Mouse (Mus musculus) MEL (cell line): Measurements from ENCODE around the gene Cdhr4. TPM values are rescaled to one million over a fixed set of nuclear protein-coding genes. Genes with fewer than 3 reads are reported as not detected.

ENCODE experiments used
- DNase-seq: peaks from one replicate; pipeline ENCODE4 v3.0.0; 2011; ENCODE audit warnings: low read depth, low spot score
- H3K27ac ChIP-seq: 2 replicates; pipeline ENCODE4 v1.5.1; 2012; ENCODE audit warnings: low read depth, mild to moderate bottlenecking, control low read depth, low read length, moderate library complexity; ENCODE audit not compliant: control insufficient read depth
- H3K27me3 ChIP-seq, 2 experiments: fragments of 150-350 bp in 1 of 2; sonication (generic) in 1 of 2; 2 replicates each; pipeline ENCODE4 v1.6.1; 2012; ENCODE audit warnings: low read length in 2 of 2, mild to moderate bottlenecking in 2 of 2, improper control_type of control experiment in 1 of 2, moderate library complexity in 1 of 2; ENCODE audit not compliant: insufficient read depth in 2 of 2, control insufficient read depth in 1 of 2
- H3K36me3 ChIP-seq, 2 experiments: 2 replicates each; pipeline ENCODE4 v1.6.1; 2012 to 2014; ENCODE audit warnings: low read length in 2 of 2, improper control_type of control experiment in 1 of 2, inconsistent platforms in 1 of 2, mild to moderate bottlenecking in 1 of 2; ENCODE audit not compliant: insufficient read depth in 2 of 2, control insufficient read depth in 1 of 2
- H3K4me1 ChIP-seq, 2 experiments: fragments of 150-350 bp in 1 of 2; sonication (generic) in 1 of 2; 2 replicates each; pipeline ENCODE4 v1.6.1; 2012; ENCODE audit warnings: low read length in 2 of 2, improper control_type of control experiment in 1 of 2, mild to moderate bottlenecking in 1 of 2; ENCODE audit not compliant: insufficient read depth in 2 of 2, control insufficient read depth in 1 of 2
- H3K4me3 ChIP-seq, 2 experiments: fragments of 150-350 bp in 1 of 2; sonication (generic) in 1 of 2; 2 replicates each; pipeline ENCODE4 v1.5.1; 2012; ENCODE audit warnings: low read depth in 2 of 2, low read length in 2 of 2, mild to moderate bottlenecking in 2 of 2, moderate library complexity in 2 of 2, control low read depth in 1 of 2, improper control_type of control experiment in 1 of 2; ENCODE audit not compliant: control insufficient read depth in 1 of 2, insufficient read depth in 1 of 2
- H3K79me2 ChIP-seq: 2 replicates; pipeline ENCODE4 v1.6.1; 2012; ENCODE audit warnings: mild to moderate bottlenecking, low read length, moderate library complexity; ENCODE audit not compliant: control insufficient read depth, poor library complexity, insufficient read depth
- H3K9ac ChIP-seq: 2 replicates; pipeline ENCODE4 v1.6.1; 2012; ENCODE audit warnings: low read depth, mild to moderate bottlenecking, control low read depth, low read length, moderate library complexity; ENCODE audit not compliant: control insufficient read depth, poor library complexity, severe bottlenecking
- H3K9me3 ChIP-seq: fragments of 150-350 bp; sonication (generic); replicated peaks from 2 replicates; pipeline ENCODE4 v1.6.1; 2012; ENCODE audit warnings: mild to moderate bottlenecking, low read length, improper control_type of control experiment, moderate library complexity; ENCODE audit not compliant: insufficient read depth
- BHLHE40 ChIP-seq: IDR thresholded peaks from 2 replicates; pipeline ENCODE4 v1.6.1; 2012; ENCODE audit warnings: low read depth, mild to moderate bottlenecking, inconsistent platforms, low read length, improper control_type of control experiment, borderline replicate concordance
- CHD1 ChIP-seq: IDR thresholded peaks from 2 replicates; pipeline ENCODE4 v1.6.1; 2012; ENCODE audit warnings: low read depth, mild to moderate bottlenecking, inconsistent platforms, low read length, improper control_type of control experiment
- CHD2 ChIP-seq: IDR thresholded peaks from 2 replicates; pipeline ENCODE4 v1.6.1; 2011; ENCODE audit warnings: low read length, improper control_type of control experiment
- CTCF ChIP-seq, 3 experiments: IDR thresholded peaks in 2 of 3; conservative IDR thresholded peaks in 1 of 3; 2 replicates each; pipeline ENCODE4 v1.5.1; 2011 to 2012; ENCODE audit warnings: low read length in 3 of 3, low read depth in 2 of 3, mild to moderate bottlenecking in 2 of 3, improper control_type of control experiment in 1 of 3, inconsistent platforms in 1 of 3, mixed read lengths in 1 of 3, moderate library complexity in 1 of 3; ENCODE audit not compliant: control insufficient read depth in 1 of 3, insufficient read depth in 1 of 3, poor library complexity in 1 of 3, severe bottlenecking in 1 of 3
- E2F4 ChIP-seq: IDR thresholded peaks from 2 replicates; pipeline ENCODE4 v1.6.1; 2011; ENCODE audit warnings: low read depth, low read length, improper control_type of control experiment, borderline replicate concordance
- ETS1 ChIP-seq: IDR thresholded peaks from 2 replicates; pipeline ENCODE4 v1.6.1; 2012; ENCODE audit warnings: low read depth, mild to moderate bottlenecking, inconsistent platforms, low read length, improper control_type of control experiment, moderate library complexity
- GABPA ChIP-seq: IDR thresholded peaks from 2 replicates; pipeline ENCODE4 v1.6.1; 2012; ENCODE audit warnings: low read depth, mild to moderate bottlenecking, inconsistent platforms, low read length, improper control_type of control experiment, moderate library complexity
- GATA1 ChIP-seq: IDR thresholded peaks from 2 replicates; pipeline ENCODE4 v1.6.1; 2011; ENCODE audit warnings: low read depth, low read length, improper control_type of control experiment
- JUND ChIP-seq: IDR thresholded peaks from 2 replicates; pipeline ENCODE4 v1.6.1; 2011; ENCODE audit warnings: low read depth, mild to moderate bottlenecking, improper control_type of control experiment, low read length
- KAT2A ChIP-seq: conservative IDR thresholded peaks from 2 replicates; pipeline ENCODE4 v1.6.1; 2012; ENCODE audit warnings: low read depth, low read length, improper control_type of control experiment, inconsistent platforms
- MAFK ChIP-seq: IDR thresholded peaks from 2 replicates; pipeline ENCODE4 v1.6.1; 2011; ENCODE audit warnings: low read depth, mild to moderate bottlenecking, low read length, improper control_type of control experiment, borderline replicate concordance
- MAX ChIP-seq: IDR thresholded peaks from 2 replicates; pipeline ENCODE4 v1.6.1; 2011; ENCODE audit warnings: low read length, improper control_type of control experiment
- MAZ ChIP-seq: IDR thresholded peaks from 2 replicates; pipeline ENCODE4 v1.6.1; 2012; ENCODE audit warnings: low read depth, mild to moderate bottlenecking, inconsistent platforms, low read length, improper control_type of control experiment
- MEF2A ChIP-seq: IDR thresholded peaks from 2 replicates; pipeline ENCODE4 v1.6.1; 2014; ENCODE audit warnings: low read depth, mild to moderate bottlenecking, inconsistent platforms, low read length, improper control_type of control experiment; ENCODE audit not compliant: poor library complexity, insufficient replicate concordance, severe bottlenecking; ENCODE audit errors: extremely low read depth
- MXI1 ChIP-seq: IDR thresholded peaks from 2 replicates; pipeline ENCODE4 v1.6.1; 2011; ENCODE audit warnings: mild to moderate bottlenecking, low read depth, low read length, improper control_type of control experiment
- MYB ChIP-seq: IDR thresholded peaks from 2 replicates; pipeline ENCODE4 v1.6.1; 2011; ENCODE audit warnings: mild to moderate bottlenecking, low read depth, low read length, improper control_type of control experiment
- MYC ChIP-seq: IDR thresholded peaks from 2 replicates; pipeline ENCODE4 v1.6.1; 2011; ENCODE audit warnings: low read depth, mild to moderate bottlenecking, low read length, improper control_type of control experiment, moderate library complexity
- NELFE ChIP-seq: IDR thresholded peaks from 2 replicates; pipeline ENCODE4 v1.6.1; 2011; ENCODE audit warnings: low read depth, low read length, improper control_type of control experiment
- NRF1 ChIP-seq: IDR thresholded peaks from 2 replicates; pipeline ENCODE4 v1.6.1; 2014; ENCODE audit warnings: low read depth, mild to moderate bottlenecking, inconsistent platforms, low read length, improper control_type of control experiment, moderate library complexity; ENCODE audit not compliant: poor library complexity, insufficient read depth, severe bottlenecking
- POLR2A ChIP-seq, 2 experiments: IDR thresholded peaks; 2 replicates each; pipeline ENCODE4 v1.6.1; 2011 to 2012; ENCODE audit warnings: low read length in 2 of 2, mild to moderate bottlenecking in 2 of 2, control low read depth in 1 of 2, improper control_type of control experiment in 1 of 2, low read depth in 1 of 2, moderate library complexity in 1 of 2; ENCODE audit not compliant: control insufficient read depth in 1 of 2, insufficient read depth in 1 of 2, poor library complexity in 1 of 2
- POLR2AphosphoS2 ChIP-seq: IDR thresholded peaks from 2 replicates; pipeline ENCODE4 v1.6.1; 2011; ENCODE audit warnings: low read length, improper control_type of control experiment
- POLR2AphosphoS5 ChIP-seq: IDR thresholded peaks from 2 replicates; pipeline ENCODE4 v1.6.1; 2012; ENCODE audit warnings: low read depth, borderline replicate concordance, mild to moderate bottlenecking, inconsistent platforms, low read length, moderate library complexity, mixed read lengths
- RAD21 ChIP-seq: IDR thresholded peaks from 2 replicates; pipeline ENCODE4 v1.6.1; 2011; ENCODE audit warnings: mild to moderate bottlenecking, low read depth, low read length, improper control_type of control experiment
- RCOR1 ChIP-seq: IDR thresholded peaks from 2 replicates; pipeline ENCODE4 v1.6.1; 2012; ENCODE audit warnings: low read depth, mild to moderate bottlenecking, inconsistent platforms, low read length, improper control_type of control experiment
- SMC3 ChIP-seq: IDR thresholded peaks from 2 replicates; pipeline ENCODE4 v1.6.1; 2011; ENCODE audit warnings: low read depth, low read length, improper control_type of control experiment
- TBP ChIP-seq: IDR thresholded peaks from 2 replicates; pipeline ENCODE4 v1.8.0; 2011; ENCODE audit warnings: low read depth, low read length, improper control_type of control experiment
- TCF12 ChIP-seq: IDR thresholded peaks from 2 replicates; pipeline ENCODE4 v1.6.1; 2014; ENCODE audit warnings: low read depth, mild to moderate bottlenecking, inconsistent platforms, low read length, improper control_type of control experiment, moderate library complexity
- UBTF ChIP-seq: IDR thresholded peaks from 2 replicates; pipeline ENCODE4 v1.6.1; 2012; ENCODE audit warnings: low read depth, mild to moderate bottlenecking, inconsistent platforms, low read length, improper control_type of control experiment, moderate library complexity, borderline replicate concordance; ENCODE audit not compliant: insufficient read depth
- USF1 ChIP-seq: IDR thresholded peaks from 2 replicates; pipeline ENCODE4 v1.6.1; 2014; ENCODE audit warnings: low read depth, mild to moderate bottlenecking, inconsistent platforms, low read length, improper control_type of control experiment, moderate library complexity
- USF2 ChIP-seq, 2 experiments: IDR thresholded peaks; 2 replicates each; pipeline ENCODE4 v1.6.1; 2011 to 2012; ENCODE audit warnings: improper control_type of control experiment in 2 of 2, low read length in 2 of 2, borderline replicate concordance in 1 of 2, inconsistent platforms in 1 of 2, low read depth in 1 of 2, mild to moderate bottlenecking in 1 of 2; ENCODE audit not compliant: insufficient read depth in 1 of 2
- ZC3H11A ChIP-seq: IDR thresholded peaks from 2 replicates; pipeline ENCODE4 v1.6.1; 2012; ENCODE audit warnings: low read depth, mild to moderate bottlenecking, inconsistent platforms, low read length, improper control_type of control experiment
- ZKSCAN1 ChIP-seq: IDR thresholded peaks from 2 replicates; pipeline ENCODE4 v1.6.1; 2012; ENCODE audit warnings: low read depth, mild to moderate bottlenecking, inconsistent platforms, low read length, improper control_type of control experiment, moderate library complexity
- ZMIZ1 ChIP-seq: IDR thresholded peaks from 2 replicates; pipeline ENCODE4 v1.6.1; 2012; ENCODE audit warnings: low read depth, mild to moderate bottlenecking, inconsistent platforms, low read length, improper control_type of control experiment, moderate library complexity
- ZNF384 ChIP-seq: IDR thresholded peaks from 2 replicates; pipeline ENCODE4 v1.6.1; 2012; ENCODE audit warnings: low read depth, mild to moderate bottlenecking, inconsistent platforms, low read length, improper control_type of control experiment
- polyA plus RNA-seq, 2 experiments: library from polyadenylated mRNA; stranded (reverse) in 1 of 2; unstranded in 1 of 2; fragments of >175 nt in 1 of 2; fragments of >200 nt in 1 of 2; gene quantifications; 2 replicates each; pipeline versions ENCODE4 v1.2.1 to v1.2.4; 2012; ENCODE audit warnings: low replicate concordance in 2 of 2, low read depth in 1 of 2; ENCODE audit not compliant: insufficient read length in 2 of 2, insufficient read depth in 1 of 2, missing spikeins in 1 of 2
- total RNA-seq: library from RNA; depleted of rRNA; stranded (reverse); fragments of 300-350 nt; gene quantifications from 2 replicates; pipeline ENCODE4 v1.2.3, GENCODE M21; 2012

Gene Cdhr4
- total and polyA plus RNA-seq, 3 experiments: 1.5 to 4.4 TPM; not detected in 1

DNA sequence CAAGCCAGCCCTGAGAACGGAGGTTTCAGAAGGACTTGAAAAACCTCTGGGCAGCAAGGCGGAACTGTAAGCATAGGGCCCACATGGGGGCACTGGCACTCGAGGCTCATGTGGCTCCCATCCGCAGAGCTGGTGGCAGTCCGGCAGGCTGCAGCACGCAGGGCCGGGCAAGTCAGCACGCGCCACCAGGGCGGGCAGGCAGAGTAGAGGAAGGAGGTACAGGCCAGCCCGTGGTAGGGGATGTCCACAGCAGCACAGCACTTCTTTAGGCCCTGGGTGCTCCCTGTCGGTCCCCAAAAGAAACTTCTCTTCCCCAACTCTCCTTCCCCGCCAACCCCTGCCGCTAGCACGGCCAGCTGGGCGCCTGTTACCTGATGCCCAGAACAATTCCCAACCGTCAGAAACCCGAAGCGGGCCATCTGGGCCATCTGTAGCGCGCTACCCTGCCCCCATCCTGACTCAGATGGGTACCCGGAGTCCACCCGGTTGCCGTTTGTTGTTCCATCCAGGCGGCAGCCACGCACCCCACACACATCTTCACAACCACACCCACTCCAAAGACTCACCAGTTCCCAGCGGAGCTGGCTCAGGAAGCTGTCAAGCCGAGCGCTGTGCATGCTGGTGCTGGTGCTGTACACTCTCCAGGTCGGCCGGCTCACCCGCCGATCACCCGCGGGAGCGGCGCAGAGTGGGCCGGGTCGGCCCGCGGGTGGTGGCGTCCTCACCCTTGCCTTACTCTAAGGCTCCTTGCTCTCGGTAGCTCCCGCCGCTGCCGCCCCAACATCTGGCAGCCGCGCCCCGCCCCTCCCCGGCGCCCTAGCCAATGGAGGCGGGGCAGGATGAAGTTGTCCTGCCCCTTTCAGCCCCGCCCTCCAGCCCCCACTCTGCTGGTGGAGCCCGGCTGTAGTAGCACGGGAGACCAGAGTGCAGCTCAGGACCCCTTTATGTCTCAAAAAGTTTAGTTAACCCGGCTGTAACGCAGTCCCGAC, 6.9 kb upstream of the Cdhr4 start, which contains the start of gene Inka1:
Inka1 (minus strand) TSS at position 749 of the 989 bp plus-strand sequence.
- Histone ChIP-seq H3K9me3 (no peaks in the 10 kb centered on the region), H3K4me1 (peaks cover 35 to 43% of the 10 kb centered on the region in 2 experiments), H3K36me3 (peaks cover 4 to 39% of the 10 kb centered on the region in 2 experiments), H3K9ac (peak within 1 kb of the TSS; percentile 88), H3K27ac (peak within 1 kb of the TSS; percentile 94), H3K79me2 (peaks cover 33% of the 10 kb centered on the region), H3K27me3 (no peaks in the 10 kb centered on the region), H3K4me3 (peak within 1 kb of the TSS; percentile 72 to 91)
- DNase-seq: peak; percentile 93
- TF ChIP-seq TBP (peak; percentile 76), MXI1 (peak; percentile 79), RAD21 (no peak; the same call in 1 of the 2 replicates), USF2 (IDR thresholded peaks at IDR 0.05; ENCODE audit: borderline replicate concordance in 1 of 2, insufficient read depth in 1 of 2, low read depth in 1 of 2, low read length in 2 of 2) (no peak), UBTF (0 out of 2 replicates have a peak, but pooled peaks have one; percentile 34), MAZ (peak; percentile 76), ZMIZ1 (peak; percentile 85), ZKSCAN1 (0 out of 2 replicates have a peak, but pooled peaks have one; percentile 21), MYB (no peak), GABPA (no peak), CTCF (IDR thresholded peaks at IDR 0.05 in 2 of 3, conservative IDR thresholded peaks at IDR 0.05 in 1 of 3; ENCODE audit: control insufficient read depth in 1 of 3, insufficient read depth in 1 of 3, low read depth in 2 of 3, low read length in 3 of 3, poor library complexity in 1 of 3, severe bottlenecking in 1 of 3) (peak in 1 of 3 experiments; percentile 14; a peak in 1 of 6 replicates), KAT2A (no peak), SMC3 (peak; percentile 20; the same call in 1 of the 2 replicates), TCF12 (peak; percentile 56; the same call in 1 of the 2 replicates), E2F4 (no peak), MAFK (no peak), USF1 (no peak), ZNF384 (no peak), GATA1 (no peak), POLR2A (IDR thresholded peaks at IDR 0.05; ENCODE audit: control insufficient read depth in 1 of 2, insufficient read depth in 1 of 2, low read depth in 1 of 2, low read length in 2 of 2, poor library complexity in 1 of 2) (peak; percentile 79 to 92), BHLHE40 (peak; percentile 13; the same call in 1 of the 2 replicates), CHD1 (no peak), ZC3H11A (no peak), NELFE (peak; percentile 86), POLR2AphosphoS5 (peak; percentile 87; the same call in 1 of the 2 replicates), RCOR1 (no peak), MEF2A (peak; percentile 23; the same call in 1 of the 2 replicates), POLR2AphosphoS2 (peak; percentile 85), ETS1 (0 out of 2 replicates have a peak, but pooled peaks have one; percentile 4), NRF1 (no peak), MAX (peak; percentile 76), MYC (peak; percentile 32), CHD2 (peak; percentile 10; the same call in 1 of the 2 replicates), JUND (no peak)
